Comparison of ENCODE assay signal across 11 mouse cellular contexts in the genomic region with DNA sequence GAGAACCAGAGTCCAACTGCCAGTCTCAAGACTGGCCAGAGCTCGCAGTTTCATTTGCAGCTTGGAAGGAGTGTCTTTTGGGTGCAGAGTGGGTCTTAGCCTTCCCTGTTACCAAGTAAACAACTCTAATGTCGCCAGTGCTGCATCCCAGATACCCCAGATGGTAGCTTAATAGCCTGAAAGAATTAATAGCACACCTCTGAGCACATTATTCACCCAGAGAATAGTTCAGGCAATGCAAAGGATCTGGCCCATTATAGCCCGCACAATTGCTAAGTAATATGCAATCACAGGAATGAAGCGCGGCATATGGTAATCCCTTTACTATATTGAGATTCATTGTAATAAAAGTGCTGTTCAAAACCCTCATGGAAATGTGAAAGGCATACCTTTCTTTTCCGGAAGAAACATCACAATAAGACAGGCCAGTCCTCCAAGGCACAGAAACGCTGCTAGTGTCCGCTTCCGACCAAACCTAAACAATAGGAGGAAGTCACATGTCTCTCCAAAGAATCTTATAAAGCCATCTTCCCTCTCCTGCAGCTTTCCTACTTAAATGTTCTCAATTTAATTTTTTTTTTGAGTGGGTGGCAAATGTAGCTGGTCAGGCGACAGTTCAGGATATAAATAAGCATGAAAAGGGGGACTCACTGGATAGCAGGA. TPM values are rescaled to one million over a fixed set of nuclear protein-coding genes. Genes with fewer than 3 reads are reported as not detected.
DNase-seq lines count a peak whose midpoint lies in the region; ATAC-seq lines count a peak whose summit lies in the region.
"Had no signal": no experiment of that assay in that cellular context is flagged by ENCODE, and none has a peak within 500 bp of the region (broad histone marks: within the 10 kb centered on the region; RNA-seq: fewer than 3 reads in every experiment).

No protein-coding gene starts in this region.

- no peak overlapping the region for H3K4me3 ChIP-seq in forebrain, embryonic 10.5 days
- no peak overlapping the region for H3K4me3 ChIP-seq in forebrain, embryonic 11.5 days (ENCODE audit: low read depth, low read length)
- H3K4me3 ChIP-seq in kidney, embryonic 14.5 days (ENCODE audit: low read length) = no peak overlapping the region
- H3K4me3 ChIP-seq in neural tube, embryonic 11.5 days (ENCODE audit: low read depth, low read length) = no peak overlapping the region
- H3K4me3 ChIP-seq: stomach, embryonic 15.5 days had no signal

- peaks cover 33% of the 10 kb centered on the region for H3K27me3 ChIP-seq in forebrain, embryonic 10.5 days (ENCODE audit: poor library complexity, severe bottlenecking)
- H3K27me3 ChIP-seq in forebrain, embryonic 11.5 days (ENCODE audit: control insufficient read depth, insufficient read depth, low read length) = no peaks in the 10 kb centered on the region
- H3K27me3 ChIP-seq in kidney, embryonic 14.5 days (ENCODE audit: control insufficient read depth, insufficient read depth, low read length) = no peaks in the 10 kb centered on the region
- H3K27me3 ChIP-seq in neural tube, embryonic 11.5 days (ENCODE audit: control insufficient read depth, insufficient read depth, low read length) = no peaks in the 10 kb centered on the region
- H3K27me3 ChIP-seq: stomach, embryonic 15.5 days had no signal

- H3K9me3 ChIP-seq in forebrain, embryonic 10.5 days = no peaks in the 10 kb centered on the region
- no peaks in the 10 kb centered on the region for H3K9me3 ChIP-seq in forebrain, embryonic 11.5 days (ENCODE audit: control insufficient read depth, low read length)
- no peaks in the 10 kb centered on the region for H3K9me3 ChIP-seq in kidney, embryonic 14.5 days (ENCODE audit: control insufficient read depth, low read length)
- no peaks in the 10 kb centered on the region for H3K9me3 ChIP-seq in neural tube, embryonic 11.5 days (ENCODE audit: control insufficient read depth, low read length)
- H3K9me3 ChIP-seq: stomach, embryonic 15.5 days had no signal

- H3K27ac ChIP-seq in forebrain, embryonic 10.5 days = 0 out of 2 replicates have a peak overlapping the region, but pooled peaks have one; percentile 35
- H3K27ac ChIP-seq in forebrain, embryonic 11.5 days (ENCODE audit: low read depth, low read length) = no peak overlapping the region
- peak overlapping the region; percentile 9; the same call in 1 of the 2 replicates for H3K27ac ChIP-seq in kidney, embryonic 14.5 days (ENCODE audit: low read depth, low read length)
- 0 out of 2 replicates have a peak overlapping the region, but pooled peaks have one; percentile 14 for H3K27ac ChIP-seq in neural tube, embryonic 11.5 days (ENCODE audit: low read depth, low read length)
- H3K27ac ChIP-seq: stomach, embryonic 15.5 days had no signal

- no peaks in the 10 kb centered on the region; the same call in 1 of the 2 replicates for H3K36me3 ChIP-seq in forebrain, embryonic 10.5 days (replicated peaks)
- H3K36me3 ChIP-seq in forebrain, embryonic 11.5 days (ENCODE audit: control insufficient read depth, insufficient read depth, low read length) = no peaks in the 10 kb centered on the region
- no peaks in the 10 kb centered on the region for H3K36me3 ChIP-seq in kidney, embryonic 14.5 days (ENCODE audit: control insufficient read depth, insufficient read depth, low read length)
- no peaks in the 10 kb centered on the region; the same call in 1 of the 2 replicates for H3K36me3 ChIP-seq in neural tube, embryonic 11.5 days (ENCODE audit: control insufficient read depth, insufficient read depth, low read length)

- no peak overlapping the region for H3K9ac ChIP-seq in forebrain, embryonic 11.5 days (ENCODE audit: low read length)
- H3K9ac ChIP-seq in kidney, embryonic 14.5 days (ENCODE audit: low read depth, low read length) = no peak overlapping the region
- H3K9ac ChIP-seq in neural tube, embryonic 11.5 days (ENCODE audit: low read length) = no peak overlapping the region
- H3K9ac ChIP-seq: stomach, embryonic 15.5 days had no signal

- ATAC-seq in forebrain, embryonic 11.5 days (replicated peaks; ENCODE audit: low FRiP score) = no peak
- no peak for ATAC-seq in kidney, embryonic 14.5 days (ENCODE audit: low FRiP score, low TSS enrichment)
- no peak for ATAC-seq in neural tube, embryonic 11.5 days (ENCODE audit: insufficient read depth, low FRiP score, low TSS enrichment)

- WGBS in forebrain, embryonic 10.5 days = 72% methylated on average over 10 of the region's 10 CpGs
- 57% methylated on average over 10 of the region's 10 CpGs for WGBS in forebrain, embryonic 11.5 days
- WGBS in kidney, embryonic 14.5 days = 84% methylated on average over 10 of the region's 10 CpGs
- WGBS in neural tube, embryonic 11.5 days = 59% methylated on average over 10 of the region's 10 CpGs

- no peak overlapping the region for H3K4me2 ChIP-seq in forebrain, embryonic 11.5 days (ENCODE audit: low read depth, low read length, severe bottlenecking)
- no peak overlapping the region for H3K4me2 ChIP-seq in kidney, embryonic 14.5 days (replicated peaks; ENCODE audit: low read depth, low read length)
- H3K4me2 ChIP-seq in neural tube, embryonic 11.5 days (ENCODE audit: low read depth) = no peak overlapping the region
- H3K4me2 ChIP-seq: stomach, embryonic 15.5 days had no signal

- H3K4me1 ChIP-seq in forebrain, embryonic 10.5 days = peaks cover 37% of the 10 kb centered on the region
- H3K4me1 ChIP-seq in forebrain, embryonic 11.5 days (replicated peaks; ENCODE audit: control insufficient read depth, insufficient read depth, low read length) = peaks cover 10% of the 10 kb centered on the region; the same call in 1 of the 2 replicates
- H3K4me1 ChIP-seq in kidney, embryonic 14.5 days (ENCODE audit: control insufficient read depth, insufficient read depth, low read length) = no peaks in the 10 kb centered on the region
- H3K4me1 ChIP-seq in neural tube, embryonic 11.5 days (ENCODE audit: control insufficient read depth, insufficient read depth, low read length) = peaks cover 14% of the 10 kb centered on the region; the same call in 1 of the 2 replicates
- H3K4me1 ChIP-seq: stomach, embryonic 15.5 days had no signal

- no peak for DNase-seq in forebrain, embryonic 10.5 days (ENCODE audit: extremely low spot score, low spot score)
- DNase-seq in forebrain, embryonic 11.5 days (ENCODE audit: low spot score) = no peak
- DNase-seq in kidney, postnatal 4 days = no peak
- DNase-seq in neural tube, embryonic 11.5 days (ENCODE audit: low spot score) = no peak
- no peak for DNase-seq in neural tube, embryonic 10.5 days (ENCODE audit: extremely low spot score, low spot score)
- no peak for DNase-seq in frontal cortex, postnatal 36 days (ENCODE audit: low spot score in 2 of 2)
- no peak for DNase-seq in layer of hippocampus, postnatal 36 days
- DNase-seq: cerebellum, adult 8-10 months had no signal

RNA-seq across cellular contexts. Expression of a gene that starts 26.6 kb away (rescaled TPM):
- polyA plus RNA-seq in forebrain, embryonic 10.5 days (2016; fragmentation: Nextera tagmentation; extraction: Ambion mirVana) = 0.85 and 1.1 TPM in 2 replicates
- 0.92 and 1.2 TPM in 2 replicates for polyA plus RNA-seq in forebrain, embryonic 11.5 days (2014; fragmentation: Nextera tagmentation; extraction: Ambion mirVana)
- polyA plus RNA-seq in kidney, embryonic 14.5 days (2014; fragmentation: Nextera tagmentation; extraction: Ambion mirVana) = 0.41 and 0.77 TPM in 2 replicates
- 0.45 and 0.76 TPM in 2 replicates for polyA plus RNA-seq in neural tube, embryonic 11.5 days (2014; fragmentation: Nextera tagmentation; extraction: Ambion mirVana)
- under 1 TPM in 1 of 2 experiments, not detected in 1; 0.13 TPM for total RNA-seq in layer of hippocampus, postnatal 36 days (2021)
- total RNA-seq: megakaryocyte, adult 5-6 weeks had no signal

RNA-seq across cellular contexts. Expression of a gene that starts 48.9 kb away (rescaled TPM):
- 2.6 and 3.7 TPM in 2 replicates for polyA plus RNA-seq in forebrain, embryonic 10.5 days (2016; fragmentation: Nextera tagmentation; extraction: Ambion mirVana)
- polyA plus RNA-seq in forebrain, embryonic 11.5 days (2014; fragmentation: Nextera tagmentation; extraction: Ambion mirVana) = 5.5 and 5.7 TPM in 2 replicates
- 3.5 and 4.3 TPM in 2 replicates for polyA plus RNA-seq in kidney, embryonic 14.5 days (2014; fragmentation: Nextera tagmentation; extraction: Ambion mirVana)
- polyA plus RNA-seq in neural tube, embryonic 11.5 days (2014; fragmentation: Nextera tagmentation; extraction: Ambion mirVana) = 7.6 and 8.1 TPM in 2 replicates
- 10 to 100 TPM in 1 of 2 experiments, 1 to 10 TPM in 1; 8.1 to 10.0 TPM for total RNA-seq in layer of hippocampus, postnatal 36 days (2021)
